Mouse (Mus musculus) spleen, postnatal 36 days (tissue): ENCODE data around the gene Susd6.

Source experiments
- DNase-seq, 2 experiments: peaks; one replicate each; pipeline ENCODE4 v3.0.0; 2022; ENCODE audit warnings: low spot score in 2 of 2, mixed read lengths in 1 of 2

Susd6 gene

DNA sequence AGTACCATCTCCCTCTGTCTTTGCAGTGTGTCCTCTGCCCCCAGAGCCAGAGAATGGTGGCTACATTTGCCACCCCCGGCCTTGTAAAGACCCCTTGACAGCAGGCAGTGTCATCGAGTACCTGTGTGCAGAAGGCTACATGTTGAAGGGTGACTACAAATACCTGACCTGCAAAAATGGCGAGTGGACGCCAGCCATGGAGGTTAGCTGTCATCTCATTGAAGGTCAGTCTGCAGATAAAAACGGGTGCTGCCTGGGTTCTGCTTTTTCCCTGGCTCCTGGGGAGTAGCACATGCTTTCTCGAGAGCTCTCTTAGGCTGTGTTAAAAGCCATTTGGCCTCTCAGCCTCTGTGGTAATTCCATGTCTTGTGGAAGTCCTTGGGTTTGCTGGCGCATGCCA lies 78.1 kb downstream of the Susd6 start:
- DNase-seq = no peak

GRCm38 (mm10) chr12:80877215-80878092 lies 87.1 kb downstream of the Susd6 start:
- no peak for DNase-seq

DNA sequence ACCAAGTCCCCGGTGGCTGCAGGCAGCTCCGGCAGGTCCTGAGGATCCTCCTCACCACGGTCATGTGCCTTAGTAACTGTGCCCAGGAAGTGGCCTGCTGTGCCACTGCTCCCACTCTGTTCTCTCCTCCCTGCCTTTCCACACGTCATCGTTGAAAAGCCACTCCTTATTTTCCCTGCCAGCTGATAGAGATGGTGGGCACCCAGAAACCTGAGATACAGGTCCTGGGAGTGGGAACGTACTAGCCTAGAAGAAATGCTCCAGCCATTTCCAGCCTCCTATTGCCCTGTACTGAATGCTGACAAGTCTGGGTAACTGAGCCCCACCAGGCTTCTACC lies 87.8 kb downstream of the Susd6 start:
- no peak for DNase-seq

DNA sequence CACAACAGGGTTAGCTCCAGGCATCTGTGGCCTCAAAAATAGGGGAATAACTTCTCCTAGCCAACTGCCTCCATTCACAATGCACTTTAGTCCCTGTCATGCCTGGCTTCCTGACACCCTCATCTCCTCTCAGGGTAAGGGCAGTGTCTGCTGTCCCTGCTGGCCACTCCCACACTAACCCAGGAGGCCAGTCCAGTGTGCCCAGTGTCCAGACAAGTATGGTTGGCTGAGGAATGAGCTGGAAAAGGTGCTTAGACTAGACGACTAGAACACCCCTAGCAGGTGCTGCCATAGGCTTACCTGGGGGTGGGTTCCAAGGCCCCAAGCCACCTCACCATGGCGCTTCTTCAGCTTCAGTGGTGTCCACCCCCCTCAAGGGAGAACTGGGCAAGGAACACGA lies 88.3 kb downstream of the Susd6 start:
- no peak for DNase-seq

GRCm38 (mm10) chr12:80879267-80879666 lies 89.0 kb downstream of the Susd6 start:
- no peak for DNase-seq

DNA sequence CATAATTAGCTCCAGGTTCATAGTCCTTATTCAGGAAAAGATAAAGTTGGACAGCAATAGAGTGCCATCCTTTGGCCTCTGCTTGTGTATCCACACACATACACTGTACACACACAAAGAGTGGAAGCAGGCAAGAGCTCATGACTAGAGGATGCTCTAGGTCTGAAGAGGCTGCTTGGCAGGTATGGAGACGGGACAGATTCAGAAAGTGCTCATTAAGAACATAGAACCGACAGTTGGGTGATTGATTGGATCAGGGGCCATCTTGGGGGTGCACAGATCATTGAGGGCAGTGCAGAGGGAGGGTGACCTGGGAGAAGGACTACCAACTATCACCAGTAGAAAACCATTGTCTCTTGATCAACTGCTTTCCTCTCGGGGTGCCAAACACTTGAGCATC lies 90.8 kb downstream of the Susd6 start:
- no peak for DNase-seq

- DNase-seq = no peak
Measured at GRCm38 (mm10) chr12:80883278-80883677, 93.0 kb downstream of the Susd6 start.

DNA sequence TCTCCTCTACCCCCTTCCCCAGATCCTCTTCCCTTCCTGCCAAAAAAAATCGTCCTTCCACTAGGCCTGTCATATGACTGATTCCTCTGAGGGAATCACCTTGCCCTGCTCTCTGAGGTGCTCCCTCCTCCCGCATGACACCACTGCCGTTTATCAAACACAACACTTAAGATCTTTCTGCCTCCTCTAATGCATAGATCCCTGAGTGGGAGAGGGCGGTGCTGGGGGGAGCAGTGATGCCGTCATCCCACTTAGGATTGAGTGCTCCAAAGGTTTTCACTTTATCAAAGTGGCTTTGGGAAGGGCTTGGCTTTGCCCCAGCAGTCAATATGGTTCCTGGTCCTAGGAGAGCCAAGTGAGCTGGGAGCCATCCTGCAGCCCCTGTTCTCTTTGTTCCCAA lies 93.6 kb downstream of the Susd6 start:
- no peak for DNase-seq

DNA sequence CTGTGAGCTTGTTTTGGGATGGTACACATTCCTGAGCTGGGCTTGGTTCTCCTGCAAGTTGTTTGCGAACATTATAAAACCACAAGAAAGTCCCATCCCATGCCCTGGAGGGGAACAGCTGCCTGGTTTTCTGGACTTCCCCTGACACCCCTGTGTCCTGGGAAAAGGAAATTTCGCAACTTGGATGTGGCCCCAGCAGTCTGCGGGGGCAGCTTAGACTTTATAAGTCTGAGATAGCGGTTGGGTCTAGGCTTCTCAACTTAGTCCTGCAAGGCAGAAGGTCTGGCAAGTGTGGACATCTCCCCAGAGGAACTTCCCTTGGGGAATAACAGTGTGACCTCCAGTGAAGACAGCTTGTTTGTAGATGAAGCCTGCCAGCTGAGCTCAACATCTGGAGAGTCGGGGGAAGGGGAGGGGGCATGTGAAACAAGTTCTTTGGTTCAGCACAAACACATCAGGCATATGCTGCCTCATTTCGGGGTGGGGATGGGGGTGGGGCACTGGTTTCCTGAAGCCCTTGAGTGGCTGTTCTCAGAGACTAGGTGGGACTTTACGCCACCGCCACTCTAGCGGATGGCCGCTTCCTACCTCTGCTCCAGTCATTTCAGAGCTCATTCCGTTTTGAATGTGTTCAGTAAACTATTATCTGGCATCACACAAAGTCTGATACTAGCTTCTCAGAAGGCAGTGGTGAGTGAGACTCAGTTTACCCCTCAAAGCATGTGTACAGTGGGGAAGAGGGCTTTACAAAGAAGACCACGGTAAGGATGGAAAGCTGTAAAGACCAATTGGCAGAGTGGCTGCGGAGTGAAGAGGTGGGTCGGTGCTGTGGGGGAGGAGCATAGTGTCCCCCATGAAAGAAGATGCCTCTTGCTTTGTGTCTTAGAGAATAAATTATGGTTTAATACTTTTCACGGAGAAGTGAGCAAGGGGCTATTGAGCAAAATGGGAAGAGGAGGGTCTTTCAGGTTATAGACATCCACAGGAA lies 95.3 kb downstream of the Susd6 start:
- peak; percentile 12 to 29 for DNase-seq

GRCm38 (mm10) chr12:80887036-80887435 lies 96.7 kb downstream of the Susd6 start:
- no peak for DNase-seq

GRCm38 (mm10) chr12:80889331-80889730 lies 99.0 kb downstream of the Susd6 start:
- no peak for DNase-seq

- no peak for DNase-seq
Measured at GRCm38 (mm10) chr12:80891074-80891473, 100.8 kb downstream of the Susd6 start.

DNA sequence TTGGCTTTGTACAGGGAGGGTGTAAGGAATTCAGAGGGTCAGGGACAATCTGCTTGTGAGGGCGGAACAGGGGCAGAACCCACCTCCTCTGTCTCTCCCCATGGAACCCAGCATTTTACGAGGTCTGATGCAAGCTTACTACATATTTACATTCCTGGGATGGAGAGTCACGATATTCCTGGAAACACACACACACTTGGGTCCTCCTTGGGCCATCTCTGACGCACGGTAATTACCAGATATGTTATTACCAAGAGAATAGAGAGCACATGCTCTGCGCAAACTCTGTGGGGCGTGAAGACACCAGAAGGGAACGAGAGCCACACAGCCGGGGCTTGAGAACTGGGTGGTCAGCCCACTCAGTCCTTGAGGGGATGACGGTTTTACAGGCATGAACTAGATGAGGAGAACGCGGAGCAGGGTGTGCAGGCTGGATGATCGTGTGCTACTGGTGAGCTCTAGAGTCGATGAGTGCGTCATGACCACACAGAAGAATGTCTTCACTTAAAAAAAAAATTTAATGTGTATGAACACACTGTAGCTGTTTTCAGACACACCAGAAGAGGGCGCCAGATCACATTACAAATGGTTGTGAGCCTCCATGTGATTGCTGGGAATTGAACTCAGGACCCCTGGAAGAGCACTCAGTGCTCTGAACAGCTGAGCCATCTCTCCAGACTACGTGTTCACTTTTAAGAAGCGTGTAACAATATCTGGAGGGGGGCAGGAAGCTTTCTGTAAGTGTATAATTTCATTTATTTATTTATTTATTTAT lies 103.6 kb downstream of the Susd6 start:
- DNase-seq = no peak

DNA sequence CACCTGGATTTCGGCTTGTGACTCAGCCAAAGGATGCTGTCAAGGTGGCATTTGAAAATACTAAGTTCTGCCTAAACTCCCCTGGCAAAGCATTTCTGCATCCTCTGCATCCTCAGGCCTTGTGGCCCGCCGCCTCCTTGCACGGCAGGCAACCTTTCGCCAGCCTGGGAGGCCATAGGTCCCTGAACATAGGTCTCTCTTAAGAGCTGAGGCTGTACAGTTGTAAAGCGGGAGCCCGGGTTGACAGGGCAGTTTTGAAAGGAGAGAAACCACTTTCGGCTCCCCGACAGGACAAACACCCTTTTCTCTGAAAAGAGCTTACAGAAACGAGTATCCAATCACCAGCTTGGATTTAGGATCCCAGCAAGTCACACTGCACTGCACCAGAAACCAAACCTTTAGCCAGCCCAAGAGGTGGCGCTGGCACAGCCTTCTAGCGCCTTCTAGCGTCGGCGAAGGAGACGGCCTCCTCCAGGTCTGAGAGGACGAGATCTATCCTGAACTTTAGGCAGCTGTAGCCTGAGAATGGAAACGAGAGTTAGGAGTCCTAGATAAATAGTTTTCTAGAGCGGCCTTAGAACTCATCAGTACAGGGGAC lies 104.8 kb downstream of the Susd6 start:
- peak; percentile 37 to 50 for DNase-seq

DNA sequence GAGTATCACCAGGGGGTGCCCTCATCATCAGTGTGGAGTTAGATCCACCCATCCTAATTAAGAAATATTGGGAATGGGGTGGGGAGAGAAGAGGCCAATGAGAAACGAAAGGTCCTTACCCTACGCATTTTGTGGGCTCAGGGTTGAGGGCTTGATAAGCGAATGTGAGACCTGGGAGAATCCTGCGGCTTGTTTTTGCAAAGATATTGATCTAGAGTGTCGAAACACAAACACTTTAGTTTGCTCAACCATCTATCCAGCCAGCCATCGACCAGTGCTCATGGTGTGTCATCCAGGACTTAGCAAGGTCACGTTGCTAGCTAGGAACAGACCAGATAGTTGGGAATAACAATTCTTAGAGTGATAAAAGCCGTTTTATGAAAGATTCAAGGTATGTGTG lies 119.3 kb downstream of the Susd6 start:
- DNase-seq = no peak

DNA sequence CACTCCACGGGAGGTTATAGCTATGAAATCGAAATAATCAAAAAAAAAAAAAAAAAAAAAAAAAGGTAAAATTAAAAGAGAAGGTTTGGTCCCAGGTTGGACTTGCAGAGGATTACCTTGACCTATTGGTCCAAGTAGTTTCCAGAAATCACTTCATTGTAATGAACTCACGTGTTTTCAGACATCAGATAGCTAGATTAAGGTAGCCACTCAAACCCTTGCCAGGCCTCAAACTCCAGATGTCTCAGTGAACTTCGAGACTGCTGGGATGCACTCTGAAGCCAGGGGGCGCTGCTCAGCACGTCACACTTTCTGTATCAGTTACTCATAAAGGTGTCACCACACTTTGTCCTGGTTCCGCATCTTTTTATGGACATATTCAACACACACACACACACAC lies 127.5 kb downstream of the Susd6 start:
- peak in 1 of 2 experiments; percentile 37 for DNase-seq

GRCm38 (mm10) chr12:80921301-80921700 lies 131.0 kb downstream of the Susd6 start:
- no peak for DNase-seq

- no peak for DNase-seq
Measured at GRCm38 (mm10) chr12:80922869-80923268, 132.6 kb downstream of the Susd6 start.

GRCm38 (mm10) chr12:80923602-80924001 lies 133.3 kb downstream of the Susd6 start:
- DNase-seq = no peak

DNA sequence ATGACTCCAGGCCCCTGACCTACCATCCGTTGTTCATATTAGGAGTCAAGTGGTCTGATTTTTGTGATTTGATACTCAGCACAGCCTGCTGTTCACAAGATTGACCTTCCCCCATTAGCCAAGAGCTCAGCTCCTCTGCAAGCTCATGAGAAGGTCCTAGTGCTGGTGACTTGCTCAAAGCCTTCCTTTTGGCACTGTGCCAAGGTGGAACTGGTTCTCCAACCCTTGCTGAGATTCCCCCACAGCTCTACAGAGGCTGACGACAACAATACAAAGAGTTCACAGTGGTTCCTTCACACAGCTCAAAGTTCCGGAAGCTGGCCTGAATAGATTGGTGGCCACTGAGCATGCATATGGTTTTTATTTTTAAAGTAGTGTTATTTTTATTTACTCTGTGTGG lies 133.9 kb downstream of the Susd6 start:
- DNase-seq = peak in 1 of 2 experiments; percentile 35

DNA sequence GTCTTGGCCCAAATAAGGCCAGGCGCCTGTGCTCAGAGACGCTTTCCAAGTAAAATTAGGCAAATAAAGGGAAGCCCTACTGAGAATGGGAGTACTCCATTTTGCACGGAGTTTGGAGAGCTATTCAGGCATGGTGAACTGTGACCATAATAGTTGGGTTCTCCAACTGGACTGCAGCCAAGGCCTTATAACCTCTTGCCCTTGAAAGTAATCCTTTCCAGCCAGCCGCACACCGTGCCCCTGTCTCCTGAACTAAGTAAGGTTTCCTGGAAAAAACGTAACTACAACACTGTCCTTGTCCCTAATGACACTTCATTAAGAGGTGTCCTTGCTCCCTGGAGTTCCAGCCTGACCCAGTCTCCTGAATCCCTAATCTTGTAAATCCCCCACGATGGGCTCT lies 135.6 kb downstream of the Susd6 start:
- DNase-seq = no peak
